Mouse (Mus musculus) bone marrow, adult 2 months (tissue): ENCODE results near the gene Cx3cl1. TPM values are rescaled to one million over a fixed set of nuclear protein-coding genes. Genes with fewer than 3 reads are reported as not detected.

Experiments used
- H3K27ac ChIP-seq: fragments of 200-500 bp; 2 replicates; pipeline ENCODE4 v1.5.1; 2012; ENCODE audit warnings: low read depth, mild to moderate bottlenecking, control low read depth, inconsistent platforms, low read length; ENCODE audit not compliant: control insufficient read depth, poor library complexity, insufficient read depth
- H3K4me1 ChIP-seq: fragments of 200-500 bp; 2 replicates; pipeline ENCODE4 v1.6.1; 2011; ENCODE audit warnings: low read length; ENCODE audit not compliant: control insufficient read depth, insufficient read depth
- H3K4me3 ChIP-seq: fragments of 200-500 bp; replicated peaks from 2 replicates; pipeline ENCODE3; 2011; ENCODE audit warnings: mild to moderate bottlenecking, low read depth, low read length, control low read depth; ENCODE audit not compliant: control insufficient read depth
- CTCF ChIP-seq: fragments of 200-500 bp; IDR thresholded peaks from 2 replicates; pipeline ENCODE4 v1.5.1; 2011; ENCODE audit warnings: low read length, control low read depth; ENCODE audit not compliant: control insufficient read depth, insufficient read depth
- POLR2A ChIP-seq: fragments of 200-500 bp; IDR thresholded peaks from 2 replicates; pipeline ENCODE4 v1.6.1; 2011; ENCODE audit warnings: low read depth, mild to moderate bottlenecking, control low read depth, low read length, borderline replicate concordance; ENCODE audit not compliant: control insufficient read depth
- WGBS: fragments of 180-500 bp; shearing (Covaris S2); methylation state at CpG from one replicate; pipeline ENCODE4 v1.1.7; 2018; 5-methylcytosine and 5-hydroxymethylcytosine counted together
- polyA plus RNA-seq: library from polyadenylated mRNA; stranded (reverse); fragments of >200 nt; gene quantifications from 2 replicates; pipeline ENCODE4 v1.2.4, GENCODE M21; 2011; ENCODE audit warnings: low replicate concordance; ENCODE audit not compliant: missing spikeins, insufficient read depth, insufficient read length

The Cx3cl1 gene
- polyA plus RNA-seq, 1 experiment, result 3.6 TPM

DNA sequence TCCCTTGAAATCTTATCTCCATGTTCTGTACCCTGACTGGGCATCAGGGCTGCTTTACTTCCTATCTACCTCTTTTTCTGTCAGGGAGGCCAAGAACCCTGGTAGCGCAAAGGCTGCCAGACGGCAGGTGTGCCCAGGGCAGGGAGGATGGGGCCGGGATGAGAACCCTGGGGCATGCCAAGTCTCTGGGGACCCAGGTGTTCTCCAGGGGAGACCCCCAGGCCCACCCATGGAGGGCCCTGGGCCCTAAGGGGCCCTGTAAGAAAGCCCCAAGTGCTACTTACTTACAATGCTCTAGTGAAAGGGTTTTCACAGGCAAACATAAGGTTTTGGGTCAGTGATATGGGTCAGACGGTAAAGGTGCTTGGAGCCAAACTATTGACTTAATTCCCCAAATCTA is 30.1 kb upstream of the Cx3cl1 start:
- Histone ChIP-seq H3K4me3 (no peak overlapping the region), H3K27ac (no peak overlapping the region), H3K4me1 (no peaks in the 10 kb centered on the region; the same call in 1 of the 2 replicates)
- WGBS, result 86% methylated on average over 4 of the region's 4 CpGs
- TF ChIP-seq POLR2A (no peak), CTCF (no peak)

DNA sequence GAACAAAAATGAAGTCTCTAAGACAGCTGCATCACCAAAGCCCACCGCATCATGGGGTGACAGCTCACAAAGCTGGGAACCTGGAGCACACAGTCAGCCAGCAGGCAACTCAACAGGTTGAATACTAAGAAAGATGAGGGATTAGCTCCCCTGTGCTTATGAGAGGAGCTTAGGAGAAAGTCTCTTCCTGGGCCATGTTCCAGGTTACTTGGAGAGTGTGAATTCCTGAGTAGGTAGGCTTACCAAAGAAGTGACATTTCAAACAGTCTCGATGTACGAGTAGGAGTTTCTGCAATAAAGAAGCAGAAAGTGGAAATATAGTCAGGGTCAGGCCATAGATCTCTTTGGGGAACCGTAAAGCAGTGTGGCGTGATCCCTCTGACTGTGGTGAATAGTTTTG is 27.3 kb upstream of the Cx3cl1 start:
- Histone ChIP-seq H3K4me3 (no peak overlapping the region), H3K27ac (no peak overlapping the region), H3K4me1 (no peaks in the 10 kb centered on the region; the same call in 1 of the 2 replicates)
- 85% methylated on average over 5 of the region's 5 CpGs for WGBS
- TF ChIP-seq CTCF (no peak), POLR2A (no peak)

DNA sequence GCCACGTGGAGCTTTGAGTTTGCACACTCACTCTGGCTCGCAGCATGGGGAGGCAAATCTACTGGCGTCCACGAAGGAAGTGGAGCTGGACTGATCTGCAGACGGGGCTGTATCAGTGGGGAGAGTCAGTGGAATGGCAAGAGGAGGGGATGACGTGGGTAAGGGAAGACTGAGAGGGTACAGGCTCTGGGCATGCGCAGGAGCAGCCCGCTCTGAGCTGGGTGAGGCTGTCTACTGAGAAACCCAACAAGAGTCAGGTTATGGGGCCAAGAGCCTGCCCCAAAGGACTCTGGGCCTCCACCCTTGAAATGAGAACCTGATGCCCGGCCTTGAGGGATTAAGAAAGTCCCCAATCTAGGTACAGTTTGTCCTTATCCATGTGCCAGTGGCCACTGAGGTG is 26.8 kb upstream of the Cx3cl1 start:
- Histone ChIP-seq H3K4me1 (no peaks in the 10 kb centered on the region; the same call in 1 of the 2 replicates), H3K27ac (no peak overlapping the region), H3K4me3 (no peak overlapping the region)
- 78% methylated on average over 9 of the region's 9 CpGs for WGBS
- TF ChIP-seq POLR2A, result no peak
- TF ChIP-seq CTCF, result no peak

DNA sequence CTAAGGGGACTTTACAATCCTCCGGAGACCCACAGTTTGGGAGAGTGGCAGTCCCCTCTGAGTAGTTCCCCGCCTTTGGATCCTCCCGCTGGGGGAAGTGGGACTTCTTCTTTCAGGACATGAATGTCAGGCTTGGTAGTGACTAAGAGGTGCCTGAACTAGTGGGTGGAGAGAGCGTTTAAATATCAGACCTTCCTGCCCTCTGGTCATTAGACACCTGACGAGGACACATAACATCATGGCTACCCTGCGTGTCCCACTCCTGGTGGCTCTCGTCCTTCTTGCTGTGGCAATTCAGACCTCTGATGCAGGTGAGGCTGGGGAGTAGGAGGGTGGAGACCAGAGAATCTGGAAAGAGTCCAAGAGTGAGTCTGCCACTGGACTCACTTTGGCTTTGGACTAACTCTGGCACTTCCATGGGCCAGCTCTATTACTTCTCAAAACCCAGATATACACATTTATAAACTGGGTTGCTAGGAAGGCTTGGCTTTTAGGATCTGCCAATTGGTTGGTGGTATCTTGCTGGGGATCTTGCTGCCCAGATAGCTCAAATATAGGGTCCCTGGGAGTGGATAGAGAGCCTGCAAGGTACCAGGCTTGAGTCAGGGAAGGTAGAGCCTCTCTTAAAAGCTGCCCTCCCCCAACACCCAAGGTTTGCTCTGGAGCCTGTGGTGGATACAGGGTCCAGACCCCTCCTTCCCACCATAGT is 26.2 kb upstream of the Cx3cl1 start, which contains the start of gene Ccl22:
Gene Ccl22 (plus strand): TSS at position 115 of the 709 bp plus-strand sequence.
- WGBS, result 78% methylated on average over 7 of the region's 7 CpGs
- Histone ChIP-seq H3K27ac (no peak within 1 kb of the TSS), H3K4me1 (no peaks in the 10 kb centered on the region; the same call in 1 of the 2 replicates), H3K4me3 (no peak within 1 kb of the TSS)
- TF ChIP-seq POLR2A (no peak), CTCF (no peak)

DNA sequence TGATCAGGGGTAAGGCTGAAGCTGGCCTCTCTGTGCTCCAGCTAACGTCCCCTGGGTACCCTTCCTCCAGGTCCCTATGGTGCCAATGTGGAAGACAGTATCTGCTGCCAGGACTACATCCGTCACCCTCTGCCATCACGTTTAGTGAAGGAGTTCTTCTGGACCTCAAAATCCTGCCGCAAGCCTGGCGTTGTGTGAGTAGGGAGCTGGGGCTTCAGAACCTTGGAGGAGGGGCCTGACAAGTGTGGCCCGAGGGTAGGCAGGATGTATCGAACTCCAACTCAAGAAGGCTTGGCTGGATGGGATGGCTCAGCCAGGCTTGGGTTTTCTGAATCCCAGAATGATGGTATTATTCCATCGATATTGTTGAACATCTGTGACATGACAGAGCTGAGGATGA is 25.0 kb upstream of the Cx3cl1 start:
- no peak overlapping the region for H3K27ac ChIP-seq
- no peaks in the 10 kb centered on the region; the same call in 1 of the 2 replicates for H3K4me1 ChIP-seq
- TF ChIP-seq CTCF (no peak), POLR2A (no peak)
- no peak overlapping the region for H3K4me3 ChIP-seq
- WGBS, result 84% methylated on average over 8 of the region's 8 CpGs

DNA sequence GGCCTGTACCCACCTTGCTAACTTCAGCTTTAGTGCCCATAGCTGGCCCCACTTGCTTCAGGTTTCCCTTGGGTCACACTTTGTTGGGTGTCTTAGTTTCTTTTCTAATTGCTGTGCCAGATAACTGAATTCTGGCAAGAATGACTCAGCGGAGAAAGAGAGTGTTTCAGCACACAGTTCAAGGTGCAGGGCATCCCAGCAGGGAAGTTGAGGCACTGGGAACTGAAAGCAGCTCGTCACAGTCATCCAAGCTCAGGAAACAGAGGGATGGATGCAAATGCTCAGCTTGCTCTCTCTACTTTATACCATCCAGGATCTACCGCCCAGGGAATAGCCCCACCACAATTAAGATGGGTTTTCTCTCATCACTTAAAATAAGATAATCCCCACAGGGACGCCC is 23.4 kb upstream of the Cx3cl1 start:
- H3K27ac ChIP-seq, result no peak overlapping the region
- TF ChIP-seq POLR2A, result no peak
- no peak for TF ChIP-seq CTCF
- WGBS, result 63% methylated on average over 4 of the region's 4 CpGs
- H3K4me1 ChIP-seq, result no peaks in the 10 kb centered on the region; the same call in 1 of the 2 replicates
- H3K4me3 ChIP-seq, result no peak overlapping the region

DNA sequence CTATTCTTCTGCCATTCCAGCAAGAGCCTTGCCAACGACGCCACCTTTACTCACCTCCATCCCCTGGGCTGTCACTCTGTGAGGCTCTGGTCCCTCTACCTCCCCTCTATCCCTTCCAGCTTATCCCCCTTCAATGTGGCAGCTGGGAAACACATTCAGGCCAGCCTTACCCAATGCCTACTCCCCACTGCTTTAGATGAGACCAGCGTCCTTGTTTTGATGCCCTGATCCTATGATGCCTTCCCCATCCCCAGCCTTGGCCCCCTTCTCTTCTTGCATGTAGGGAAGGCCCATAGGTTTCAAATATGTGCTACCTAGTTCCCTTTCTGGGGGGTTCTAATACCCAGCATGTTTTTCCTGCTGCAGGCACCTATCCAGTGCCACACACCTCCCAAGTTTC is 21.9 kb upstream of the Cx3cl1 start:
- Histone ChIP-seq H3K4me3 (no peak overlapping the region), H3K4me1 (no peaks in the 10 kb centered on the region; the same call in 1 of the 2 replicates), H3K27ac (no peak overlapping the region)
- TF ChIP-seq CTCF, result no peak
- TF ChIP-seq POLR2A, result no peak
- 93% methylated on average over 3 of the region's 3 CpGs for WGBS

DNA sequence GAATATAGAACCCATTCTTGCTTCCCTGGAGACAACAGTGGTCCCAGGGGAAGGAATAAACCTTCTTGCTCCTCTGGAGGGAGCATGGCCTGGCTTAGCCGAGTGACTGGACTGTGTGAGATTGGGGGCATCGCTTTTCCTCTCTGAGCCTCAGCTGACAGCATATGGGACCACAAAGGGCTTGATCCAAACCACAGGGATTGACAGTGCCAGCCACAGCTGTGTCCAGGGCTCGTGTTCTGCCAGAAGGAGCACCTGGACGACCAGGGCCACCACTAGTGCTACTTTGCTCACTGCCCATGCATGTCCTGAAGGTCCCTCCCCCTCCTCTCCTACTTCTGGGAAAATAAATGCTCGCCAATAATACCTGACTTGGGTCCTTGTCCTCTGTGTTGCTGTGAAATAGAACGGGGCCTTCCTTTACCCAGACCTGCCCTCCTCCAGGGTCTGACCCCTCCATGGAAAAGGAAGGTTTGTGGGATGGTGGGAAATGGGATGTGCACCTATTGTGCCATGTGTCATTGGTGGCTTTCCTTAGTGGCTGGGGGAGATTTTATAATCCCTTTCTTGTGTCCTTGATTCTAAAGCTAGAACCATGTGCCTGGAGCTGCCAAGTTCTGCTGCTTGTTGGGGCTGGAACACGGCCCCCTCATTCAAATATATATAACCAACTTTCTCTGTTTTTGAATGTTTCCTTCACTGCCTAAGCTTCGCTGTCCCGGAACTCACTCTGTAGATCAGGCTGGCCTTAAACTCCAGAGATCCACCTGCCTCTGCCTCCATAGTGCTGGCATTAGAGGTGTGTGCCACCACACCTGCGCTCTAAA is 20.6 kb upstream of the Cx3cl1 start:
- no peak overlapping the region for H3K4me3 ChIP-seq
- 70% methylated on average over 10 of the region's 10 CpGs for WGBS
- no peaks in the 10 kb centered on the region for H3K4me1 ChIP-seq

More for the DNA sequence above, 20.6 kb upstream of the Cx3cl1 start:
- H3K27ac ChIP-seq, result no peak overlapping the region
- TF ChIP-seq POLR2A, result no peak
- TF ChIP-seq CTCF, result no peak
